Mouse (Mus musculus) E14TG2a.4 (cell line): ENCODE results near the gene Smad6.

Experiments used
- CTCF ChIP-seq: conservative IDR thresholded peaks from 2 replicates; pipeline ENCODE4 v1.5.1; 2014; ENCODE audit warnings: low read length
- POU5F1 ChIP-seq: IDR thresholded peaks from 2 replicates; pipeline ENCODE4 v1.6.1; 2014; ENCODE audit warnings: low read length, borderline replicate concordance

GRCm38 (mm10) chr9:63969467-63969866 is 52.4 kb downstream of the Smad6 start:
- TF ChIP-seq CTCF = no peak
- no peak for TF ChIP-seq POU5F1
